Mouse (Mus musculus) midbrain, embryonic 14.5 days (tissue): Measurements from ENCODE around the gene Sh3tc1. TPM values are rescaled to one million over a fixed set of nuclear protein-coding genes. Genes with fewer than 3 reads are reported as not detected.

Experiments used
- ATAC-seq: fragments of 200-750 bp; cut with Nextera tagmentation; 2 replicates; pipeline ENCODE4 v1.8.0; 2017; ENCODE audit warnings: moderate number of reproducible peaks, moderate library complexity; ENCODE audit not compliant: low FRiP score, low TSS enrichment
- DNase-seq: peaks from one replicate; pipeline ENCODE4 v3.0.0-alpha.2; 2015
- H3K27ac ChIP-seq: fragments of 300-500 bp; sonication (generic); replicated peaks from 2 replicates; pipeline ENCODE4 v1.5.1; 2014; ENCODE audit warnings: mild to moderate bottlenecking, low read depth, low read length, moderate library complexity
- H3K27me3 ChIP-seq: fragments of 300-500 bp; sonication (generic); 2 replicates; pipeline ENCODE4 v1.6.1; 2014; ENCODE audit warnings: low read length, control low read depth, mixed read lengths; ENCODE audit not compliant: control insufficient read depth, insufficient read depth
- H3K36me3 ChIP-seq: fragments of 300-500 bp; sonication (generic); 2 replicates; pipeline ENCODE4 v1.6.1; 2014; ENCODE audit warnings: low read length, control low read depth; ENCODE audit not compliant: control insufficient read depth, insufficient read depth
- H3K4me1 ChIP-seq: fragments of 300-500 bp; sonication (generic); 2 replicates; pipeline ENCODE4 v1.6.1; 2014; ENCODE audit warnings: mild to moderate bottlenecking, antibody characterized with exemption, low read length, control low read depth; ENCODE audit not compliant: control insufficient read depth, insufficient read depth
- H3K4me2 ChIP-seq: fragments of 300-500 bp; sonication (generic); 2 replicates; pipeline ENCODE4 v1.6.1; 2014; ENCODE audit warnings: mild to moderate bottlenecking, low read length, moderate library complexity
- H3K4me3 ChIP-seq: fragments of 300-500 bp; sonication (generic); replicated peaks from 2 replicates; pipeline ENCODE4 v1.5.1; 2014; ENCODE audit warnings: low read depth, low read length
- H3K9ac ChIP-seq: fragments of 300-500 bp; sonication (generic); replicated peaks from 2 replicates; pipeline ENCODE4 v1.6.1; 2014; ENCODE audit warnings: mild to moderate bottlenecking, low read length, moderate library complexity
- H3K9me3 ChIP-seq: fragments of 300-500 bp; sonication (generic); 2 replicates; pipeline ENCODE4 v1.6.1; 2016; ENCODE audit warnings: low read length, control low read depth, mixed read lengths; ENCODE audit not compliant: control insufficient read depth
- WGBS: fragments of 180-500 bp; shearing (Covaris S2); extraction: QIAGEN DNeasy Blood & Tissue Kit; methylation state at CpG from one replicate; pipeline ENCODE4 v1.1.7; 2014; 5-methylcytosine and 5-hydroxymethylcytosine counted together
- polyA plus RNA-seq: library from polyadenylated mRNA; unstranded; fragments of >200 nt; fragmentation: Nextera tagmentation; extraction: Ambion mirVana; gene quantifications from 2 replicates; pipeline ENCODE4 v1.2.1, GENCODE M21; 2014

Sh3tc1 gene
- polyA plus RNA-seq, 1 experiment from 2014 or later = 2.2 TPM

DNA sequence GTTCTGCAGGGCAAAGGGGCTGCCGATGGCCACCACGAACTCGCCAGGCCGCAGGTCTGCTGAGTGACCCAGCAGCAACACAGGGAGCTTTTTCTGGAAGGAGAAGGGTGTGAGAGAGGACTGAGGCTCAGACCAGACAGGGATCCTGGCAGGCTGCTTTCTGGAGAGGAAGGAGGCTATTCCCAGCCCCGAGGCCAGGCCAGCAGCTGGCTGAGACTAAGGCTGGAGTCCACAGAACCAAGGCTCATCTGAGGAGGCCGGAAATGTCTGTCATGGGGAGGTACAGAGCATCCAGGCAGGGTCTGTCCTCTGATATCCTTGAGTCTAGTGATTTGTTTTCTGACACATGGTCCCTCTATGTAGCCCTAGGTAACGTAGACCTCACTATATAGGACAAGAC, 73.6 kb downstream of the Sh3tc1 start:
- no peak for ATAC-seq
- DNase-seq = no peak
- Histone ChIP-seq H3K4me2 (no peak overlapping the region), H3K9ac (no peak overlapping the region), H3K9me3 (no peaks in the 10 kb centered on the region), H3K27me3 (no peaks in the 10 kb centered on the region), H3K4me1 (no peaks in the 10 kb centered on the region), H3K36me3 (no peaks in the 10 kb centered on the region), H3K27ac (no peak overlapping the region), H3K4me3 (no peak overlapping the region)
- WGBS = 91% methylated on average over 7 of the region's 7 CpGs

DNA sequence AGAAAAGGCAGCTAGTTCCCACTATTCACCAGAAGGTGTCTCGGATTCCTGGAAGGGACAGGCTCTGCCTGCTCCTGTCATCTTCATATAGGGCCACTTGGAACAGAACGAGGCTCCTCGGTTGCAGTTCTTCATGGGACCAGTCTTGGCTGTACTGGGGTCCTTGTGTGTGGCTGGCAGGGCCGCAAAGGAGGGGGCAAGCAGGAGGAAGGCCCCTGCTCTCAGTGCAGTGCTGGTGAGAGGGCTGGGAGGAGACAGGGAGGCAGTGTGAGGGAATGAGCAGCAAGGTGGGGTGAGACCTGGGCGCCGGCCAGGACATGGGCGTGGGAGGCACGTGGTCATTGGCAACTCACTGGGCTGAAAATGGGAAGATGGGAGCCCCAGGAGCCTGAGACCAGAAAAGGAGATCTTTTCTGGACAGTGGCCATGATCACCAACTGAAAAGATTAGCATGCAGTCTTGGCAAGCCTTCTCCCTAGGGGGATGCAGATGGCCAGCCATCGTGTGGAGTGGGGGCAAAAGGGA, 77.7 kb downstream of the Sh3tc1 start:
- no peaks in the 10 kb centered on the region for H3K4me1 ChIP-seq
- no peak for ATAC-seq
- H3K36me3 ChIP-seq = no peaks in the 10 kb centered on the region
- no peak overlapping the region for H3K9ac ChIP-seq
- no peak overlapping the region for H3K4me3 ChIP-seq
- no peak overlapping the region for H3K27ac ChIP-seq
- DNase-seq = no peak
- WGBS = 86% methylated on average over 9 of the region's 9 CpGs
- no peaks in the 10 kb centered on the region for H3K9me3 ChIP-seq
- no peak overlapping the region for H3K4me2 ChIP-seq
- no peaks in the 10 kb centered on the region for H3K27me3 ChIP-seq

DNA sequence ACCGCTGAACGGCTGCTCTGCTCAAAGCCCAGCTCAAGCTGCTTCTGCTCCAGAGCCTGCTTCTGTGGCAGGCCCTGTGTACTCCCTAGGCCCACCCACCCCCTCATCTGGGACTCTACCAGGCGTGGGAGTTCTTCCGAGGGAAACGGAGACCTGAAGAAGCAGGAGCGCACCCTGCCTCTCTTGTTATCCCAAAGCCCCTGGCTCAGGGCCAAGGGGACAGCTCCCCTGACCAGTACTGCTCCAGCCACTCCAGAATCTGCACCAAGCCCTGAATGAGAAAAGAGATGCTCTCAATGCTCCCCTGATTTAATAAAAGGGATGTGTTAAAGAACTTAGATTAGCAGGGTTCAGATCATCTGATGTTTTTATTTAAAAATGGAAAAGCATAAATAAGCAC, 78.6 kb downstream of the Sh3tc1 start:
- H3K9me3 ChIP-seq = no peaks in the 10 kb centered on the region
- ATAC-seq (no peak), DNase-seq (no peak)
- H3K27ac ChIP-seq = no peak overlapping the region
- H3K27me3 ChIP-seq = no peaks in the 10 kb centered on the region
- no peak overlapping the region for H3K9ac ChIP-seq
- H3K36me3 ChIP-seq = no peaks in the 10 kb centered on the region
- H3K4me2 ChIP-seq = no peak overlapping the region
- no peak overlapping the region for H3K4me3 ChIP-seq
- no peaks in the 10 kb centered on the region for H3K4me1 ChIP-seq
- WGBS = 76% methylated on average over 6 of the region's 6 CpGs

GRCm38 (mm10) chr5:35659503-35659902, 80.3 kb downstream of the Sh3tc1 start:
- no peak overlapping the region for H3K4me2 ChIP-seq
- DNase-seq (no peak), ATAC-seq (no peak)
- H3K27me3 ChIP-seq = no peaks in the 10 kb centered on the region
- no peak overlapping the region for H3K9ac ChIP-seq
- no peak overlapping the region for H3K27ac ChIP-seq
- no peaks in the 10 kb centered on the region for H3K4me1 ChIP-seq
- H3K9me3 ChIP-seq = no peaks in the 10 kb centered on the region
- 72% methylated on average over 3 of the region's 3 CpGs for WGBS
- no peak overlapping the region for H3K4me3 ChIP-seq
- no peaks in the 10 kb centered on the region for H3K36me3 ChIP-seq

DNA sequence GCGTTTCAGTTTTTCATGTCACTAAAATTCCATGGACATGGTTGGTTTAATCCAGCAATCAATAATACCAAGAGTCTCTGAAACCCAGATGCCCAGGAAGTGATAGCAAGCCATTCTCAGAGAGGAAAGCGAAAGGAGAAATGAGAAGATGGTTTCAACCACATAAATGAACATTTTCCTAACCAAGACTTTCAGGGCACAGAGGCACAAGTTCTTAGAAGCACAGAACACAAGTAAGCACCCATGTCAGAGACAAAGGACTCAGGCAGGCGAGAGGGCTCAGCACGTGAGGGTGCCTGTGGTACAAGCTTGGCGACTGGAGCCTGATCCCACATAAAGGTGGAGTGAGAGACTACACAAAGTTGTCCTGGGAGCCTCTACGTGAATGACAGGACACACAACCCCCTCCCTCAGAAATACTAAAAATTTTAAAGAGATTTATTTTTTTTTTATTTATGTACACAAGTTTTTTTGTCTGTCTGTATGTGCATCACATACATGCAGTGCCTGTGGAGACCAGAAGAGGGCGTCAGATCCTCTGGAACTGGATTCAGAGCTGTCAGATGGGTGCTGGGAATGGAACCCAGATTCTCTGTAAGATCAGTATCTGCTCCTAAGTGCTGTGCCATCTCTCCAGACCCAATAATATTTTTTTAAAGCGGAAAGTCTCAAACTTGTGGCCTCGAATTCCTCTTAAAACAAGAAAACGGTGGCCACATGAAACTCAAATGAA, 83.9 kb downstream of the Sh3tc1 start:
- no peak for ATAC-seq
- Histone ChIP-seq H3K9me3 (no peaks in the 10 kb centered on the region), H3K36me3 (no peaks in the 10 kb centered on the region), H3K4me3 (no peak overlapping the region), H3K27ac (no peak overlapping the region), H3K9ac (no peak overlapping the region), H3K27me3 (no peaks in the 10 kb centered on the region), H3K4me1 (no peaks in the 10 kb centered on the region), H3K4me2 (no peak overlapping the region)
- WGBS = 91% methylated on average over 10 of the region's 10 CpGs
- DNase-seq = no peak

DNA sequence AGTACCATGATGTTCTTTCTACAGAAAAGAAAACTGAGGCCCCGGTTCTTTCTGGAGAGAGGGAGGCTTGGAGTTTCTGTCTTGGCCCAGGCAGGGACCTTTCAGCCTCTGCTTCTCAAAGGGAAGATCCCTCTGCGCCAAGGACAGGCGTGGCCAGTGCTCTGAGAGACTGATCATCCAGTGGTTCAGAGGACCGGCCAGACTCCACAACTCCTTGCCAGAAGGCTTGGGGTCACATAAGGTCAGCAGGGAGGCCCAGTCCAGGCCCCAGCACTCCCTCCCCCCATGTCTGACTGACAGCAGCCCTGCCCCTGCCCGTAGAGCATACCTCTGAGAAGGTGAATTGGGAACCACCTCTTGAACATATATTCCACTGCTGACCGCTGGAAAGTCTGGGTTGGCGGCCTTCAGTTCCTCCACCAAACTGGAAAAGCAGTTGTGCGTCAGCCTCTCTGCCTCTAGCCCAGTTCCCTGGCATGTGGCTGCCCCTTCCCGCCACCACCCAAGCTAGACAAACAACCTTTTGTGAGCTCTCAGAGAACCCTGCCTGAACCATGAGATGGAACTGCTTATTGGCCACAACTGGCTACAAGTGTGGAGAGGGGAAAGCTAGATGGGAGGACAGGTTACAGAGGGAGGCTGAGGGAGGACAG, 85.9 kb downstream of the Sh3tc1 start:
- no peak for ATAC-seq

DNA sequence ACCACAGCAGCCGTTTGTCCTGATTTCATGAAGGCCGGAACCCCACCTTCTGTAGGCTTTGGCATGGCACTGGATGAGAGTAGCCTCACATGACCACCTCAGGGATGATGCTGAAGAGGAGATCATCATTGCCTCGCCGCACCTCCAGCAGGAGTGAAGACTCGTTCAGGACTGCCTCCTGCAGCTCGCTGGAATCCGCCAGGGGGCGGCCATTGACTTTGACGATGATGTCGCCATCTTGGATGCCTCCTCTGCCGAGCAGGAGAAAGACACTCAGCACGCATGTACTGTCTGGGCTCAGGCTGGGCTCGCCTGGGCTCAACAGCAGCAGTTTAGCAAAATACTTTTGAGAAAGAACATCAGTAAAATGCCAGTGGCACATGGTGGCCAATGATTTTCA, 86.9 kb downstream of the Sh3tc1 start:
- ATAC-seq = no peak
- no peak overlapping the region for H3K9ac ChIP-seq
- H3K36me3 ChIP-seq = no peaks in the 10 kb centered on the region
- no peak overlapping the region for H3K4me3 ChIP-seq
- 88% methylated on average over 13 of the region's 13 CpGs for WGBS
- no peak for DNase-seq
- no peaks in the 10 kb centered on the region for H3K9me3 ChIP-seq
- no peak overlapping the region for H3K4me2 ChIP-seq
- no peaks in the 10 kb centered on the region for H3K4me1 ChIP-seq
- no peaks in the 10 kb centered on the region for H3K27me3 ChIP-seq
- no peak overlapping the region for H3K27ac ChIP-seq

More for the DNA sequence above, 85.9 kb downstream of the Sh3tc1 start:
- H3K27me3 ChIP-seq = no peaks in the 10 kb centered on the region
- no peak overlapping the region for H3K4me3 ChIP-seq
- H3K4me1 ChIP-seq = no peaks in the 10 kb centered on the region
- DNase-seq = no peak
- no peak overlapping the region for H3K27ac ChIP-seq
- no peak overlapping the region for H3K4me2 ChIP-seq
- H3K9ac ChIP-seq = no peak overlapping the region
- no peaks in the 10 kb centered on the region for H3K36me3 ChIP-seq
- no peaks in the 10 kb centered on the region for H3K9me3 ChIP-seq
- 82% methylated on average over 9 of the region's 9 CpGs for WGBS

DNA sequence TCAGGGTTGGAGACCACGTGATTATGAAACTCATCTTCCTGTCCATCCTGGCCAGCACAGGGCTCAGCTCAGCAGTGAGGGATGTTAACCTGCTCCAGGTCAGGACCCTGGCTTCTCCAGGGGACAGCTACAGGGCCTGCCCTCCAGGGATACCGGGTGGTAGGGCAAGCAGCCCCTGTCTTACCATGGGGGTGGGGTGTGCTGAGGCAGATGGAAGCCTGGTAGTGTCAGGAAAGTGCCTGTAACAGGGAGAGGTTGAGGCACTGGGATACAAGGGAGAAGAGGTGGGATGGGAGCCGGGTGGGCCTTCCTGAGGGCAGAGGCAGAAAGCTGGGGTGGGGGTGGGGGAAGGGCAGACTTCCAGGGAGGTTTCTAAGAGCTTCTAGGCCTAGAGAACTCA, 87.5 kb downstream of the Sh3tc1 start:
- no peaks in the 10 kb centered on the region for H3K9me3 ChIP-seq
- ATAC-seq (no peak), DNase-seq (no peak)
- no peaks in the 10 kb centered on the region for H3K36me3 ChIP-seq
- no peak overlapping the region for H3K27ac ChIP-seq
- H3K4me2 ChIP-seq = no peak overlapping the region
- no peak overlapping the region for H3K4me3 ChIP-seq
- H3K4me1 ChIP-seq = no peaks in the 10 kb centered on the region
- WGBS = 85% methylated on average over 3 of the region's 3 CpGs
- no peak overlapping the region for H3K9ac ChIP-seq
- no peaks in the 10 kb centered on the region for H3K27me3 ChIP-seq

DNA sequence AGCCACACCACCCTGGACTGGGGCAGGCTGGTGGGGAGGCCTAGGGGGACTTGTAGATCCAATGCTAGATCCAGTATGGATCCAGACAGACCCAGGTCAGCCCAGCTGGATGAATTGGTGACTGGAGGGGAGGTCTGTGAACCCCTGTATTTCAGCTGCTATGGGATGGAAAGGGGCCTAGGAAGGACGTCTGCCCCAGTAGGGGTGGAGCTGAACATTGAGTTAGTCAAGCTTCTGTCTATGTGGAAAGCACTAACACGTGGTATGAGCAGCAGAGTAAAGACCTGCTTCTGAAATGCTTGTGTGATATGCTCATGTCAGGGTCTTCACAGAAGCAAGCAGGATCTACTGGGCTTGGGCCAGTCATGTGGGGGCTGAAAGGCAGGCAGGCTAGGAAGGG, 91.6 kb downstream of the Sh3tc1 start:
- no peak for DNase-seq
- no peaks in the 10 kb centered on the region for H3K36me3 ChIP-seq
- 61% methylated on average over 2 of the region's 2 CpGs for WGBS
- H3K27ac ChIP-seq = no peak overlapping the region
- no peak overlapping the region for H3K9ac ChIP-seq
- ATAC-seq = no peak
- H3K4me2 ChIP-seq = no peak overlapping the region
- no peaks in the 10 kb centered on the region for H3K27me3 ChIP-seq
- no peaks in the 10 kb centered on the region for H3K9me3 ChIP-seq
- H3K4me1 ChIP-seq = no peaks in the 10 kb centered on the region
- no peak overlapping the region for H3K4me3 ChIP-seq
